Mouse (Mus musculus): ENCODE data around the gene Olfr961. TPM values are rescaled to one million over a fixed set of nuclear protein-coding genes. Genes with fewer than 3 reads are reported as not detected.

Gene Olfr961
- polyA plus RNA-seq, 2 experiments: not detected

- 58% methylated on average over 2 of the region's 2 CpGs for WGBS (ENCODE audit: insufficient replicate concordance)
- no peak for TF ChIP-seq CTCF (IDR thresholded peaks at IDR 0.05; ENCODE audit: low read depth)
- TF ChIP-seq EP300 (IDR thresholded peaks at IDR 0.05; ENCODE audit: low read depth): no peak
- no peaks in the 10 kb centered on the region for H3K27me3 ChIP-seq (ENCODE audit: control insufficient read depth, insufficient read depth, low read length)
Measured at GRCm38 (mm10) chr9:39629069-39629468, 15.8 kb upstream of the Olfr961 start.

GRCm38 (mm10) chr9:39633913-39634594 lies 10.8 kb upstream of the Olfr961 start:
- Histone ChIP-seq H3K36me3 (replicated peaks; ENCODE audit: control insufficient read depth, insufficient read depth, low read depth) (no peaks in the 10 kb centered on the region), H3K9ac (replicated peaks) (no peak overlapping the region), H3K4me2 (ENCODE audit: low read depth) (no peak overlapping the region), H3K4me1 (replicated peaks; ENCODE audit: control insufficient read depth in 2 of 2, insufficient read depth in 2 of 2, low read length in 1 of 2) (no peaks in the 10 kb centered on the region), H3K27me3 (ENCODE audit: control insufficient read depth, insufficient read depth, low read length) (no peaks in the 10 kb centered on the region), H3K27ac (no peak overlapping the region), H3K9me3 (ENCODE audit: control insufficient read depth, low read length) (no peaks in the 10 kb centered on the region), H3K4me3 (ENCODE audit: insufficient read depth in 1 of 2, low read depth in 2 of 2, low read length in 2 of 2) (no peak overlapping the region)
- no peak for ATAC-seq (ENCODE audit: insufficient read depth)
- DNase-seq (ENCODE audit: low read depth in 3 of 3, low spot score in 3 of 3): no peak
- WGBS (ENCODE audit: insufficient replicate concordance): 8% methylated on average over 4 of the region's 4 CpGs
- no peak for TF ChIP-seq EP300 (IDR thresholded peaks at IDR 0.05; ENCODE audit: low read depth)
- TF ChIP-seq CTCF (IDR thresholded peaks at IDR 0.05; ENCODE audit: low read depth): no peak

More at GRCm38 (mm10) chr9:39629069-39629468, 15.8 kb upstream of the Olfr961 start:
- Histone ChIP-seq H3K4me1 (replicated peaks; ENCODE audit: control insufficient read depth in 2 of 2, insufficient read depth in 2 of 2, low read length in 1 of 2) (no peaks in the 10 kb centered on the region), H3K4me2 (ENCODE audit: low read depth) (no peak overlapping the region), H3K36me3 (replicated peaks; ENCODE audit: control insufficient read depth, insufficient read depth, low read depth) (no peaks in the 10 kb centered on the region), H3K9me3 (ENCODE audit: control insufficient read depth, low read length) (no peaks in the 10 kb centered on the region), H3K27ac (no peak overlapping the region), H3K4me3 (ENCODE audit: insufficient read depth in 1 of 2, low read depth in 2 of 2, low read length in 2 of 2) (no peak overlapping the region), H3K9ac (replicated peaks) (no peak overlapping the region)
- ATAC-seq (ENCODE audit: insufficient read depth): no peak
- no peak for DNase-seq (ENCODE audit: low read depth in 3 of 3, low spot score in 3 of 3)

GRCm38 (mm10) chr9:39647382-39647781 lies 2.5 kb downstream of the Olfr961 start:
- TF ChIP-seq EP300 (IDR thresholded peaks at IDR 0.05; ENCODE audit: low read depth): no peak
- no peak for TF ChIP-seq CTCF (IDR thresholded peaks at IDR 0.05; ENCODE audit: low read depth)
- no peak overlapping the region for H3K4me3 ChIP-seq (ENCODE audit: insufficient read depth in 1 of 2, low read depth in 2 of 2, low read length in 2 of 2)
- 59% methylated on average over 4 of the region's 4 CpGs for WGBS (ENCODE audit: insufficient replicate concordance)
- H3K9me3 ChIP-seq (ENCODE audit: control insufficient read depth, low read length): no peaks in the 10 kb centered on the region
- H3K4me2 ChIP-seq (ENCODE audit: low read depth): no peak overlapping the region
- H3K27me3 ChIP-seq (ENCODE audit: control insufficient read depth, insufficient read depth, low read length): no peaks in the 10 kb centered on the region
- H3K4me1 ChIP-seq (replicated peaks; ENCODE audit: control insufficient read depth in 2 of 2, insufficient read depth in 2 of 2, low read length in 1 of 2): no peaks in the 10 kb centered on the region
- H3K27ac ChIP-seq: no peak overlapping the region
- no peaks in the 10 kb centered on the region for H3K36me3 ChIP-seq (replicated peaks; ENCODE audit: control insufficient read depth, insufficient read depth, low read depth)
- DNase-seq (ENCODE audit: low read depth in 3 of 3, low spot score in 3 of 3): no peak
- H3K9ac ChIP-seq (replicated peaks): no peak overlapping the region
- ATAC-seq (ENCODE audit: insufficient read depth): no peak

- WGBS (ENCODE audit: insufficient replicate concordance): 48% methylated on average over 6 of the region's 6 CpGs
- Histone ChIP-seq H3K36me3 (replicated peaks; ENCODE audit: control insufficient read depth, insufficient read depth, low read depth) (no peaks in the 10 kb centered on the region), H3K27me3 (ENCODE audit: control insufficient read depth, insufficient read depth, low read length) (no peaks in the 10 kb centered on the region), H3K4me2 (ENCODE audit: low read depth) (no peak overlapping the region), H3K4me3 (ENCODE audit: insufficient read depth in 1 of 2, low read depth in 2 of 2, low read length in 2 of 2) (no peak overlapping the region), H3K27ac (no peak overlapping the region), H3K9me3 (ENCODE audit: control insufficient read depth, low read length) (no peaks in the 10 kb centered on the region), H3K4me1 (replicated peaks; ENCODE audit: control insufficient read depth in 2 of 2, insufficient read depth in 2 of 2, low read length in 1 of 2) (no peaks in the 10 kb centered on the region), H3K9ac (replicated peaks) (no peak overlapping the region)
- ATAC-seq (ENCODE audit: insufficient read depth): no peak
- TF ChIP-seq EP300 (IDR thresholded peaks at IDR 0.05; ENCODE audit: low read depth) (no peak), CTCF (IDR thresholded peaks at IDR 0.05; ENCODE audit: low read depth) (no peak)
- DNase-seq (ENCODE audit: low read depth in 3 of 3, low spot score in 3 of 3): no peak
Measured at GRCm38 (mm10) chr9:39654756-39655396, 10.0 kb downstream of the Olfr961 start.

GRCm38 (mm10) chr9:39666905-39667304 lies 22.0 kb downstream of the Olfr961 start, which contains the start of gene Olfr963:
TSS of gene Olfr963 (plus strand) at chr9:39667205.
- Histone ChIP-seq H3K4me1 (replicated peaks; ENCODE audit: control insufficient read depth in 2 of 2, insufficient read depth in 2 of 2, low read length in 1 of 2) (no peaks in the 10 kb centered on the region), H3K27ac (no peak within 1 kb of the TSS), H3K9ac (replicated peaks) (no peak within 1 kb of the TSS), H3K27me3 (ENCODE audit: control insufficient read depth, insufficient read depth, low read length) (no peaks in the 10 kb centered on the region), H3K9me3 (ENCODE audit: control insufficient read depth, low read length) (no peaks in the 10 kb centered on the region), H3K4me2 (ENCODE audit: low read depth) (no peak within 1 kb of the TSS), H3K36me3 (replicated peaks; ENCODE audit: control insufficient read depth, insufficient read depth, low read depth) (no peaks in the 10 kb centered on the region), H3K4me3 (ENCODE audit: insufficient read depth in 1 of 2, low read depth in 2 of 2, low read length in 2 of 2) (no peak within 1 kb of the TSS)
- 66% methylated on average over 1 of the region's 1 CpGs for WGBS (ENCODE audit: insufficient replicate concordance)
- DNase-seq (ENCODE audit: low read depth in 3 of 3, low spot score in 3 of 3) (no peak), ATAC-seq (ENCODE audit: insufficient read depth) (no peak)
- TF ChIP-seq EP300 (IDR thresholded peaks at IDR 0.05; ENCODE audit: low read depth) (no peak), CTCF (IDR thresholded peaks at IDR 0.05; ENCODE audit: low read depth) (no peak)
